Mouse (Mus musculus) left cerebral cortex, adult 18-20 months (tissue): ENCODE measurements around the gene Sec24b. TPM values are rescaled to one million over a fixed set of nuclear protein-coding genes. Genes with fewer than 3 reads are reported as not detected.
A peak's percentile ranks its signal among the peaks of the same experiment; 100 is the strongest.

Source experiments
- DNase-seq, 2 experiments: peaks; one replicate each; pipeline ENCODE4 v3.0.0; 2021 to 2022; ENCODE audit warnings: low spot score in 2 of 2, mixed read lengths in 1 of 2
- long read RNA-seq, 2 experiments: library from polyadenylated mRNA; stranded (forward); transcript quantifications; one replicate each; pipeline ENCODE4 v2.0.0; 2021
- total RNA-seq, 2 experiments: library from RNA; stranded (reverse); gene quantifications; 2 replicates each; pipeline ENCODE4 v1.2.3; 2021

Gene Sec24b
- 10 to 100 TPM; 51.0 to 54.2 TPM for total RNA-seq
- long read RNA-seq, experiment 1, full-length matches to known transcripts: 14 of 43 reads
- long read RNA-seq, experiment 1, partial matches to known transcripts: 22 of 43 reads
- long read RNA-seq, experiment 1, other reads (novel, unspliced or antisense): 7 of 43 reads
- long read RNA-seq, experiment 2, full-length matches to known transcripts: 1 of 24 reads
- long read RNA-seq, experiment 2, partial matches to known transcripts: 18 of 24 reads
- long read RNA-seq, experiment 2, other reads (novel, unspliced or antisense): 5 of 24 reads

GRCm38 (mm10) chr3:130061281-130061680 lies at the start of gene Sec24b:
Gene Sec24b (minus strand): TSS chr3:130061553.
- peak; percentile 23 to 24 for DNase-seq

GRCm38 (mm10) chr3:130104471-130104870 lies 43.1 kb upstream of the Sec24b start:
- DNase-seq: peak in 1 of 2 experiments; percentile 16

DNA sequence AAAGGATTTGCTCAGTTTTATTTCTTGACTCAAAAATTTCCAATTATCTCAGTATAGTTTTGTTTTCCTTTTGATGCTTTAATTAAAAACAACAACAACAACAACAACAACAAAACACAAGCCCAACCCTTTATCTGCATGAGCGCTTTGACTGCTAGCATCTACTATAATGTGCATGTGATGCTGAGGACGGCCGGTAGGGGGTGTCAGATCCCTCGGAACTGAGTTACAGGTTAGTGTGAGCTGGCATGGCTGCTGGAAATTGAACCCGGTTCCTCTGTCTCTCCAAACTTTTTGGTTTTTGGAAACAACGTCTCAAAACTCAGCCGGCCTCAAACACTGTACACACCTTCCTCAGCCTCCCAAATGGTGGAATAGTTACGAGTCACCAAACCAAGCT lies 42.1 kb upstream of the Sec24b start:
- peak; percentile 24 to 34 for DNase-seq

GRCm38 (mm10) chr3:130095160-130095781 lies 33.9 kb upstream of the Sec24b start:
- DNase-seq: peak; percentile 33 to 55

DNA sequence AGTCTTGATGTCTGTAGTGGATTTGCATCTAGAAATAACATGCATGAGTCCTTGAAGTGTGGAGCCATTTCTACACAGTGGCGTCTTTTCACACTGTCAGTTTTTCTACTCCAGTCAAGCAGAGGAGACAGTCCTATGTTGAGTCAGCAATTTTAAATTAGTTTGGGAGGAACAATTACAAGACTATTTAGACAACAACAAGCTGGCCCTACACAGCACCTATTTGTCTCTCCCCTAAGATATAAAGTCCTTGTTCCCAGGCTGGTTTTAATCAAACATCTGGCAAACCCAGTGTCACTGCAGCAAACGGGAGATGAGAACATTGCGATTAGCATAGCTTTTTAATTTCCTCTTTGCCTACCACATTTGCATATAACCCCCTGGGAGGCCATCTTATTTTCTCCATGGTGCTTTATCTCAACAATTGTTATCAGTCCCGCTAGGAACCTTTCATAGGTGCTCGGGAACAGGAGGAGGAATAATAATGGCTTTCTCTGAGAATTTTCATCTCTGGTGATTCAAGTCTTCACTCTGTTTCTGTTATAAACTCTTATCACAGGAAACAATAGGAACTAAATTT lies 32.9 kb upstream of the Sec24b start:
- no peak for DNase-seq

DNA sequence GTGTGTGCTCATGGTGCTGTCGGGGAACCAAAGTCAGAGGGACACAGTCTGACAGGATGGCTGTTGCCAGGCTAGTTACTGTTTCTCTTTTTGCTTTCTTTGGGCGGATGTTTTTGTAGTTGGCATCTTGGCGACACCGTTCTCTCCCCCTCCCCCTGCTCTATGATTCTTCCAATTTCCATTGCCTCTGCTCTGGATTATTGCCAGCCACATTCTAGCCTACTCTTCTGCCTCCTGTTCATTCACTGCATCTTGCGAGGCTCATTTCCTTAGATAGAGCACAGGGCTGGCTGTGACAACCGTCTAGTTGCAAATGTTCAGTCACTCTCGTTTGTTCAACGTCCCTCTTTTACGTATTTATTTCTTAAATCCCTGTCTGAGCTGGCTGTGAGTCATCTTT lies 29.1 kb upstream of the Sec24b start:
- DNase-seq: no peak

DNA sequence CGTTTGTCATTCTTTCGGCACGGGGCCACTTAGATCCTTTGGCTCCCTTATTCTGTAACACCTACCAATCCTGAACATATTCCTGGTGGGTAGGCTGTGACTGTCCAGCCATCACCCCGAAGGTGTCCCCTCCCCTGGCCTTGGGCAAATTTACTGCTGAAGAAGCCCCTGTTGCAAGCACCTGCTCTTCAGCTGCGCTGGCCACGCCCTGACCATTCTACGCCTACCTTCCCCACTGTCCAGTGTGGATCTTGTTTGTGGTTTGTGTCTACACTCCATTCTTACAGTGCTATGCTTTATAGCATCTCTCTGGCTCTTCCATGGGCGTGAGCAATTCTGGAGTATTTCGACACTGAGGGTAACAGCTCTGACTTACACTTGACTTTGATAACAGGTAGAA lies 27.3 kb upstream of the Sec24b start:
- DNase-seq: no peak

- no peak for DNase-seq
These were observed 26.1 kb upstream of the Sec24b start for GRCm38 (mm10) chr3:130087466-130087865.

DNA sequence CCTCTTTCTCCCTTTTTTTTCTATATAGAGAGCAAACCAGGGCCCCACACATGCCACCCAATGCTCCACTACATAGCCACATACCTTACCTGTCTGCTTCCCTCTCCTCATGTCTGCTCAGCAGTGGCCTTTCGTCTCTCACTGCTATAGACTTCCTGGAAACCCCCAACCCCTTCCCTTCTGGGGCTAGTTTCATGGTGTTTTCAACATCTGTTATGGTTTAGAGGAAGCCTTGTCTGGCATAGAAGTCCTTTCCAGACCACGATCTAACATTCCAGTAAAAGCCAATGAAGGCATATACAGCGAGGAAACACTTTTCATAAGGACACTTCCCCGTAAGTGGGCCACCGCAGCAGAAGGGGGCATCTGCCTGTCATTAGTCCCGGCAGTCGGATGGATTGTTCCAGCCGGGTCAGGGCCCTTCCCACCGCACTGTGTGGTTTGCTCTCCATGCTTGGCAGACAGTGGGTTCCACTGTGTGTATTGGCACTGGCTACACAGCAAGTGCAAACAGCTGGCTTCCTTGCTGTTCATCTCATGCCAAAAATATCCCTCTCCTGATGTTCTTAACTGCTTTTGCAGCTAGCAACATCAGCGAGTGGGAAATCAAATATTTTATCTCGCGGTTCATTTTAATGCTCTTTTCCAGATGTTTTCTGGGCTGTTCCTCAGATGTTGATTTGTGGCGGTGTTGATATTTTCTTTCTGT lies 25.2 kb upstream of the Sec24b start:
- no peak for DNase-seq

DNA sequence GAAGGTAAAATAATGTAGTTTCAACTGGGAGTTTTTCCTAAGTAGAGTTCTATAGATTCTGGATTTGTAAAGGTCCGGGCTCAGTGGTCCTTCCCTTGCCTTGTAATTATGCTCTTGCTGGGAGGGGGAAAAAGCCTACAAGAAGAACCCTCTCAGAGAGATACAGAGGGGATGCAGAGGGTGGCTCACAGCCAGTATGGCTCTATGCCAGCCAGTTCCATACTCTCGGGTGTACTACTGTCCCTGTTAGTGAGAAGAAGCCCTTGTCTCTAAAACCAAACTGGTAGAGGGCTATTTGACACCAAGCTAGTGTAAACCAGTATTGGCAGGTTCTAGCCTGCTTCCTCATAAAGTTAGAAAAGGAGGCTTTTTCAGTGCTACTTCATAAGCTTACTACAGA lies 22.0 kb upstream of the Sec24b start:
- no peak for DNase-seq

- DNase-seq: no peak
These were observed 19.3 kb upstream of the Sec24b start for GRCm38 (mm10) chr3:130080666-130081065.

DNA sequence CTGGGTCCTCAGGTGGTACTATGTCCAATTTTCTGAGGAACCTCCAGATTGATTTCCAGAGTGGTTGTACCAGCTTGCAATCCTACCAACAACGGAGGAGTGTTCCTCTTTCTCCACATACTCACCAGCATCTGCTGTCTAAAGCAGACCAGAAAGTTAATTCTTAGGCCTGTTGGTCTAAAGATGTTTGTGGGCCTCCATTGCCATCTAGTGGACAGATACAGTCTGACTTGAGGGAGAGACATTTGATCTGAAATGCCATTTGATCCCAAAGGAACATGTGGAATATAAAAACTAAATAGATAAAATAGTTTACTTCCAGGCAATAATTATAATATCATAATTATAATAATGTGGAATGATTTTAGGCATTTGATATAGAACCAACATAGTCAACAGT lies 18.4 kb upstream of the Sec24b start:
- peak; percentile 69 to 71 for DNase-seq

- DNase-seq: no peak
These were observed 15.9 kb upstream of the Sec24b start for GRCm38 (mm10) chr3:130077291-130077690.

DNA sequence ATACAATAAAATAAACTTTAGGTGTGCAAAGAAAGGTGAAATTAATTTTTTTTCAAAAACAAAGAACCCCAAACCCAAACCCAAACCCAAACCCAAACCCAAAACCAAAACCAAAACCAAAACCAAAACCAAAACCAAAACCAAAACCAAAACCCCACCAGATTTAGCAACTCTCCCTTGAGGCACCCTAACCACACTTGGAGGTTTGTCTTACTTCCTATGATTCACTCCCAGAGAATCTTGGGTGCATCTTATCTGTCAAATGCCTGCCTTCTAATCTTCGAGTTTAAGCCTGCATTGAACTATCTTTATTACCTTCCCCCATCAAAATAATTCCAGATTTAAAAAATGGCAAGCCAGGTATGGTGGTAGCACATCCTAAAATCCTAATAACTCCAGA lies 14.4 kb upstream of the Sec24b start:
- DNase-seq: no peak

- DNase-seq: no peak
These were observed 11.7 kb upstream of the Sec24b start for GRCm38 (mm10) chr3:130073085-130073484.

GRCm38 (mm10) chr3:130071918-130072317 lies 10.6 kb upstream of the Sec24b start:
- no peak for DNase-seq

- DNase-seq: peak; percentile 79 to 90
These were observed 840 bp downstream of the Sec24b start for GRCm38 (mm10) chr3:130060396-130061029.

DNA sequence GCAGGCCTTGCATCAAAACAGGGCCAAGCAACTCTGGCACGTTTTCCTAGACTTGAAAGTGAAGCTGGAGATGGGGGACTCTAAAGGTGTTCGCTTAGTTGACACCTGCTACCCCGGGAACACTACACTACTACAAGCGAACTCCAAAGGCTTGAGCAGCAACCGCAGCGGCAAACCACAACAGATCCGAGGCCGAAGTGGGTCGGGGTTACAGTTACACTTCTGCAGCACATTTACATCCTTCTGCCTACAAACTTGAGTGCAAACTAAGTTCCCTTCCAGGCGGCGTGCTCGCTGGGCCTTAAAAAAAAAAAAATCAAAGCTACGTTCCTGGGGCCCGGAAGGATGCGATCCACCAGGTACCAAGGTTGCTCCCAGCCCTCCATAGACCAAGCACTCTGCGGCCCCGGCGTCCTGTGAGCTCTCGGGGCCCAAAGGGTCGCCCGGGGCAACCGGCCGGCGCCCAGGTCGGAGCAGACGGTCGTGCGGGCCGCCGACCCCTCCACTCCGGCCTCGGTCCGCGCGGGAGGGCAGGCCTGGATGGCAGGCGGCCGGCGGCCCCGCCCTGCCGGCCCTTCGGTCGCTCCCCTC lies 1.5 kb downstream of the Sec24b start:
- peak in 1 of 2 experiments; percentile 13 for DNase-seq

- no peak for DNase-seq
These were observed 2.9 kb downstream of the Sec24b start for GRCm38 (mm10) chr3:130058488-130058887.

- no peak for DNase-seq
These were observed 3.6 kb downstream of the Sec24b start for GRCm38 (mm10) chr3:130057569-130058345.
